Mouse (Mus musculus) splenic B cell, adult 2 months (primary cell): ENCODE measurements around the gene G430095P16Rik.

Experiments used
- DNase-seq: peaks from one replicate; pipeline ENCODE4 v3.0.0-alpha.2; 2011; ENCODE audit warnings: low read depth, low spot score
- H3K27me3 ChIP-seq: 2 replicates; pipeline ENCODE4 v1.6.1; 2012; ENCODE audit warnings: mild to moderate bottlenecking, low read length, moderate library complexity, mixed read lengths; ENCODE audit not compliant: control insufficient read depth, poor library complexity, insufficient read depth, severe bottlenecking
- H3K36me3 ChIP-seq: 2 replicates; pipeline ENCODE4 v1.6.1; 2012; ENCODE audit warnings: mild to moderate bottlenecking, low read length, moderate library complexity, mixed read lengths; ENCODE audit not compliant: control insufficient read depth, poor library complexity, insufficient read depth, severe bottlenecking

Gene G430095P16Rik

DNA sequence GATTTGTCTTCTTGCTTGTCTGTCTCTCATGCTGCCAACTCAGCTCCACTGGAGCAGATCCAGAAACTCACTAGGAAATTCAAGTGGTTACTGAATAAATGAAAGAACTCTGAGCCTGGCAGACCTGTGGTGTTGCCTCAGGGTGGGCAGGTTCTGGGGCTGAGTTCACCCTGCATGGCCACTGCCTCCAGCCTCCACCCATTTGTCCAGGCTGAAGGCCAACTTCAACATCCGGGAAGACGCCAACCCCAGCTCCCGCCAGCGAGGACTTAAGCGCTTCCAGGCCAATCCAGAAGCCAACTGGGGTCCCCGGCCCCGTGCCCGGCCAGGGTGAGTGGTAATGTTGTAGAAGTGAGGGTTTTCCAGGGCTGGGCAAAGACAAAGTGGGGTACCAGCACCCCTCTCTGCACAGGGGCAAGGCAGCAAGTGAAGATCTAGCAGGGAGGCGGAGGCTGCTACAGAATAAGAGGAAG, 23.8 kb upstream of the G430095P16Rik start:
- H3K27me3 ChIP-seq = no peaks in the 10 kb centered on the region
- peak; percentile 23 for DNase-seq
- no peaks in the 10 kb centered on the region; the same call in 1 of the 2 replicates for H3K36me3 ChIP-seq

DNA sequence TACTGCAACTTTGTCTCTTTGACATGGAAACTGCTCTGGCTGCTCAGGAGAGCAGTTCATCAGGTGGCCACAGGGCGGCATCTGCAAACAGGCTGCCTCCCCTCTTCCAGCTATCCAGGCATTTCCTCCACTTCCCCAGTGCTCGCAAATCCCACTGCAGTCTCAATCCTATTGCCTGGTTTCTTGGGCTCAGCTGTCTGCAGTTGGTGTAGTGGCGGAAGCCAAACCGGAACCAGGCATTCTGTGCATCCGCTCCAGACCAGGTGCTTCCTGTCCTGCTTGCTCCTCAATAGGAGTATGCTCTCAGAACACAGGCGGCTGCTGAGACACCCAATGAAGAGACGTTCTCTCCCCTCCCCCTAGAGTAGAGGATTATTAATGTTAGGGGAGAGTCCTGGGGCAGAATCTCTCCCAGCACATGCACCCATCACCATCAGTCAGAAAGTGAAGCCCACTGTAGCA, 22.9 kb upstream of the G430095P16Rik start:
- Histone ChIP-seq H3K36me3 (no peaks in the 10 kb centered on the region; the same call in 1 of the 2 replicates), H3K27me3 (no peaks in the 10 kb centered on the region)
- DNase-seq = peak; percentile 82

DNA sequence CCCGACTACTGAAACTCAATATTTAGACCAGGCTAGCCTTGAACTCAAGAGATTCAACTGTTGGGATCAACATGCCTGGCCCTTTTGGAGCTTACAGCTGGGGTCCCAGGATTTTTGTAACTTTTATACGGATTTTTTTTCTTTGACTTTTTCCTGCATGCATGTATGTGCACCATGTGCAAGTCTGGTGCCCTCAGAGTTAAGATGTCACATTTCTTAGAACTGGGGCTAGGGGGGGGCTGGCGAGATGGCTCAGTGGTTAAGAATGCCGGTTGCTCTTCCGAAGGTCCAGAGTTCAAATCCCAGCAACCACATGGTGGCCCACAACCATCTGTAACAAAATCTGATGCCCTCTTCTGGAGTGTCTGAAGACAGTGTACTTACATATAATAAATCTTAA, 22.3 kb upstream of the G430095P16Rik start:
- H3K36me3 ChIP-seq = no peaks in the 10 kb centered on the region; the same call in 1 of the 2 replicates
- H3K27me3 ChIP-seq = no peaks in the 10 kb centered on the region
- peak; percentile 54 for DNase-seq

DNA sequence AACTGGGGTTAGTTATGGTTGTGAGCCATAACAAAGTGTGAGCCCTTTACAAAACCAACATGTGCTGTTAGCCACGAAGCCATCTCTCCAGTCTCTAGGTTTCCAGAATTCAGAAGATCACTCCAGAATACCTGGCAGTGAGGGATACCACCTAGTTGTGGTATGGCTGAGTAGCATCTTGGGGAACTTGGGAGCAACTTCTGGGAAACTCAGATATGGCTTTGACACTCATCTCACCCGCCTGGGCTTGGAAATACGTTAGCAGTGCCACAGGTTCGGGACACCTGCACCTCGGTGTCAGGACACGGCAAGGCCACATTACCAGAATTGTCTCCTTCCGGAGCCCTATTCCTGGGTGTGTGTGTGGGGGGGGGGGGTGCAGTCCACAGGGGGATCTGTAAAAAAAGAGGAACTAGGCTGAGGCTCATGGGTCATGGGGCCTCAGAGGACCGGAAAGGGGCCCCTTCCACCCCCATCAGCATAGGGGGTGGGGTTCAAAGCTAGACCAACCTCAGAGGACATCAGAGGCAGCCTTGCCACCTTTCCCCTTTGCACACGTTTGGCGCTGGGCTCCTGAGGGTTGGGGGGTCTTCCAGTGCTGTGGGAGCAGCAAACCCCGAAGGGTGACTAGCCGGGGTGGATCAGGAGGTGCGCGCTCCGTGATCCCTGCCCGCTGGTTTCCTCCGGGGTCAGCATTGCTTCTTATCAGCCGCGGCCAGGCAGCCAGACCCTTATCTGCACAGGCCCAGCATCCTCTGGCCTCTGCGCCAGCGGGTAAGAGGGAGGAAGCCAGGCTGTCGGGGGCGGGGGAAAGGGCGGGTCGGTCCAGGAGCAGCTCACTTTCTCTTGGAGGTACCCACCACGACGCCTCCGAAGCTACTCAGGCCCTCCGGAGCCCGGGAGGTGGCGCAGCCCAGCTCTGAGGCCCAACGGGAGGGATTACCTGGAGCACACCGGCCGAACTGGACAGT, 21.6 kb upstream of the G430095P16Rik start, which contains the start of gene Lyl1:
Gene Lyl1, plus strand, starts transcription at position 517 of the 971 bp plus-strand sequence.
- no peaks in the 10 kb centered on the region; the same call in 1 of the 2 replicates for H3K36me3 ChIP-seq
- peak; percentile 92 for DNase-seq
- no peaks in the 10 kb centered on the region for H3K27me3 ChIP-seq

DNA sequence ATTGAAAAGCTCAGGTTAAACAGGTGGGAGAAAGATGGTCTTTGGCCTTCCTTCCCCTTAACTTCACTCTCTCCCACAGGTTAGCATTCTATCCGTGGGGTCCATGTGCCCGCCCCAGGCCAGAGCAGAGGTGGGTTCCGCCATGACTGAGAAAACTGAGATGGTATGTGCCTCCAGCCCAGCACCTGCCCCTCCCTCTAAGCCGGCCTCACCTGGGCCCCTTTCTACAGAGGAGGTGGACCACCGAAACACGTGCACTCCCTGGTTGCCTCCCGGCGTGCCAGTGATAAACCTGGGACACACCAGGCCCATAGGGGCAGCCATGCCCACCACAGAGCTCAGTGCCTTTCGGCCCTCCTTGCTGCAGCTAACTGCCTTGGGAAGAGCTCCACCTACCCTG, 20.2 kb upstream of the G430095P16Rik start:
- Histone ChIP-seq H3K36me3 (no peaks in the 10 kb centered on the region; the same call in 1 of the 2 replicates), H3K27me3 (no peaks in the 10 kb centered on the region)
- peak; percentile 15 for DNase-seq

DNA sequence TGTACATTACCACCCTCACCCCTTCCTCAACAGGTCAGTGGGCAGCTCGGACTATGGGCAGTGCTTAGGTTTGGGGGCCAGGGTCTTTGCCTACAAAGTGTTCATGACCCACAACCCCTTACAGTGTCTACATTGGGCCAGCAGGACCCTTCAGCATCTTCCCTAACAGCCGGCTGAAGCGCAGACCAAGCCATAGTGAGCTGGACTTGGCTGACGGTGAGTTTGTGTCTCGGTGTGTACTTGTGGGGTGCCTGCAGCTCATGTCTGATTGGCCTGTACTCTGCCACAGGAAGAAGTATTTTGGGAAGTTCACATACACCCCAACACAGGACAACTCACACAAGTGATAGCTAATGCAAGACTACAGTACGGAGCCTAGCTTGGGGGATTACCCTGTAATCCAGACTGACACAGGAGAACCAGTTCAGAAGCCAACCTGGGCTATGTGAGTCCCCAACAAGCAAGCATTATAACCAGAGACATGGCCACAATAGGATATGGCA, 19.8 kb upstream of the G430095P16Rik start:
- H3K36me3 ChIP-seq = no peaks in the 10 kb centered on the region
- H3K27me3 ChIP-seq = no peaks in the 10 kb centered on the region

DNA sequence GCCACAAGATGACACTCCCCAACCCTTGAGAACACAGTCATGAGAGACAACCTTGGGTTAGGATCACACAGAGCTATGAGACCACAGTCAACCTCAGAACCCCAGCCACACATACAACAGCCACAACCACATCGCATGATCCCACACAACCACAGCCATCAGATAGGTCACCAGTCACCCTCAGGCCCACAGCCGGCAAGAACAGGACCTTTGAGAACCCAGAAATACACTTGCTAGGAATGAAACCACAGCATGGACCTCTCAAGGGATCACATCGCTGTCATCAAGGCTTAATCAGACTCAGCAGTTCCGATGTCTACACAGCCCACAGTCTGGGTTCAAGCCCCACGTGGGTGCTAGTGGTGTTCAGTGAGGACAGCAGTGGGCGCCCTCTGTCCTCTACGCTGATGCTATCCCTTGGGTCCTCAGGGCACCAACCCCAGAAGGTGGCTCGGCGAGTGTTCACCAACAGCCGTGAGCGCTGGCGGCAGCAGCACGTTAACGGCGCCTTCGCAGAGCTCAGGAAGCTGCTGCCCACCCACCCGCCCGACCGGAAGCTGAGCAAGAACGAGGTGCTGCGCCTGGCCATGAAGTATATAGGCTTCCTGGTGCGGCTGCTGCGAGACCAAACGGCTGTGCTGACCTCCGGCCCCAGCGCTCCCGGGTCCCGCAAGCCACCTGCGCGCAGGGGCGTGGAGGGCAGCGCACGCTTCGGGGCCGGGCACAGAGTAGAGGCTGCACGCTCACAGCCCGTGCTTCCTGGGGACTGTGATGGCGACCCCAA, 19.1 kb upstream of the G430095P16Rik start:
- H3K36me3 ChIP-seq = no peaks in the 10 kb centered on the region
- peak; percentile 62 for DNase-seq
- H3K27me3 ChIP-seq = no peaks in the 10 kb centered on the region

More for the DNA sequence above, 19.8 kb upstream of the G430095P16Rik start:
- DNase-seq = no peak

DNA sequence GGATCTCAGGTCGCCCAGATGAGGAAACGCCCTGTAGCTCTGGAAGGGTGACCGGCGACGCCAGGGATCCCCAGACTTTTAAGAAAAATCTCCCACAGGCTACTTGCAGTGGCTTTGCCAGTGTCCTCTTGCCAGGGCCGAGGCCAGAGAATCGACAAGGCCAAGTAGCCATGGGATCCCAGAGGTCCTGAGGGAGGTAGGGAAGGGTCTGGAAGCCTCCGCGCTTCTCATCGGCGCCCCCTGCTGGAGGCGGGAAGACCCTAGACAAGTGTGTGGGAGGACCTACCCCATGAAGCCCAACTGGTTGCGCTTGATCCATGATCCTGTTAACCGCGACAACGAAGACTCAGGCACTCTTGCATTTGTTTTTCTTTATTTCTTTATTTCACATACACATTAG, 18.5 kb upstream of the G430095P16Rik start:
- DNase-seq = peak; percentile 83
- no peaks in the 10 kb centered on the region for H3K36me3 ChIP-seq
- H3K27me3 ChIP-seq = no peaks in the 10 kb centered on the region

DNA sequence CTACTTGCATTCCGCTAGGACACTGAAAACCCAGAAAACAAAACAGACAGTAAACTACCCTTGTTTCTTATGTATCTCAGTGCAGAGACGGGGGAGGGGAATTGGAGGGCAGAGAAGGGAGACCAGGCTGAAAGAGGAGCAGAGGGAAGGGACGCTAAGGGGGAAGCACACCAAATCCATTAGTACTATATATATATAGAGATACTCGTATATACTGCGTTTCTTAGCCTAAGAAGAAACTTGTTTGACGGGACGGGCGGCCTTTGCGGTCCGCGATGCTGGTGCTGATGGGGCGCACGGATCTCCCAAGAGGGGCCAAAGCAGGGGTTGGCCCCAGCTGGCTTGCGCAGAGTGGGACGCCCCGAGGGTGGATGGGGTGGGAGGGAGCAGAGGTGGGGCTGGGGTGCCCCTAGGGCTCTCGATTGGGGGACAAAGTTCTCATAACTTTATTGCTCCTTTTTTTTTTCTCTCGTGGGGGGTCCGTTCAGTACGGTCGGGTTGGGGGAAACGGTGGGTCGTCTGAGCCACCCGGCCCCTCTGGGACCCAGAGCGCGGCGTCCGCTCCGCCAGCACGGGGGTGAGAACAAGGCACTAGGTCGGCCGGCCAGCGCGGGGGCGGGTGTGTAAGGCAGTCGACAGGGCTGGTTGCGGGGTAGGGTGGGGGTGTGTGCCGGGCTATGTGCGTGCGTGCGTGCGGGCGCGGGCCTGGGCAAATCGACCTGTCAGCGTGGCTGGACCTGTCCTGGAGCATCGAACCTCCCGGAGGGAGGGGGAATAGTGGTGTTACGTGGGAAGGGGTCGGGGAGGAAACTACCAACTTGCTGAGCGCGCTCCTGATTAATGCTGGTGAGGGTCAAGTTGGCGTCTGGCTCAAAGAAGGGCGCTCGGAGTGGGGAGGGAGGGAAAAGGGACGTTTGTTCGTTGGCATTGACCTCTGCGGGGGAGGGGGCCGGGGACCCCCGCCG, 17.7 kb upstream of the G430095P16Rik start:
- H3K36me3 ChIP-seq = no peaks in the 10 kb centered on the region
- no peaks in the 10 kb centered on the region for H3K27me3 ChIP-seq
- peak; percentile 55 for DNase-seq

DNA sequence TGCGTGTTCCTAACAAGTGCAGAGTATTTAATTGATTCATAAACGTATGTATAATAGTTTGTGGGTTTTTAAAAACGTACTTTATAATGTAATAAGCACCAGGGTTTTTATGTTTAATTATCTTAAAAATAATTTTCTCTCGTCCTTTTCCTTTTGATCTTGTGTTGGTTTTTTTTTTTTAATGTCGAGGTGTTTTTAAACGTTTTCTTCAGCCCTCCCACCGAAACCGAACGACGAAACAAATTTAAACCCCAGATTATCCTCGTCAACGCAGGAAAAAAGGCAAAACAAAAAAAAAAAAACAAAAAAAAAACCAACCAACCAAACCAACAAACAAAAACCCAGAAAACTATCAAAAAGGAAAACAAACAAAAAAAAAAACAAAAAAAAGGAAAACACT, 16.8 kb upstream of the G430095P16Rik start:
- H3K36me3 ChIP-seq = no peaks in the 10 kb centered on the region
- H3K27me3 ChIP-seq = no peaks in the 10 kb centered on the region
- no peak for DNase-seq

DNA sequence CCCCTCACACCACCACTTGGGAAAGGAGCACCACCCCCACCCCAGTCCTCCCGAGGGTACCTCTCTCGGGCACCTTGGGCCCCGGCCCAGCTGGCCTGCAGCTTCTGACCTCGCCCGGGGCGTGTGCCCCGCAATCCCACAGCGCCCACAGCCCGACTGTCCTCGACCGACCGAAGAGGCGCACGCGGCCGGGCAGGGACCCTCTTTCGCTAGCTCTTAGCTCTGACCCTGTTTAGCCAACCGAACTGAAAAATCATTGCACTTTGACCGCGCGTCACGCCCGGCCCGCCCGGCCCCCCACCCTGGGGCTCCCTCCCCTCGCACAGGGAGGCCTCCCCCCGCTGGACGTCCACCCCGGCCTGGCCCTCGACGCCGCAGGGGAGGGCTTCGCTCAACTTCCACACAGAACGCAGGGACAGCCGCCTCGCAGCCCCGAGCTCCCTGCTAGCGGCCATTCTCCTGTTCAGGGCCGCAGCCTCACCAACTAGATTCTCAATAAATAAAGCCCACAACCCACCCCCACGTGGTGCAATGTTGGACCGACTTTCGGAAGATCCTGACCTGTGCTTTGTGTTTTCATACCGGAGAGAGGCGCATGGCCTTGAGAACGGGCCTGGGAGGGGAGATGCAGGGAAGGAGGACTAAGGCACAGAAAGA, 16.1 kb upstream of the G430095P16Rik start:
- Histone ChIP-seq H3K27me3 (no peaks in the 10 kb centered on the region), H3K36me3 (no peaks in the 10 kb centered on the region)
- DNase-seq = peak; percentile 33

DNA sequence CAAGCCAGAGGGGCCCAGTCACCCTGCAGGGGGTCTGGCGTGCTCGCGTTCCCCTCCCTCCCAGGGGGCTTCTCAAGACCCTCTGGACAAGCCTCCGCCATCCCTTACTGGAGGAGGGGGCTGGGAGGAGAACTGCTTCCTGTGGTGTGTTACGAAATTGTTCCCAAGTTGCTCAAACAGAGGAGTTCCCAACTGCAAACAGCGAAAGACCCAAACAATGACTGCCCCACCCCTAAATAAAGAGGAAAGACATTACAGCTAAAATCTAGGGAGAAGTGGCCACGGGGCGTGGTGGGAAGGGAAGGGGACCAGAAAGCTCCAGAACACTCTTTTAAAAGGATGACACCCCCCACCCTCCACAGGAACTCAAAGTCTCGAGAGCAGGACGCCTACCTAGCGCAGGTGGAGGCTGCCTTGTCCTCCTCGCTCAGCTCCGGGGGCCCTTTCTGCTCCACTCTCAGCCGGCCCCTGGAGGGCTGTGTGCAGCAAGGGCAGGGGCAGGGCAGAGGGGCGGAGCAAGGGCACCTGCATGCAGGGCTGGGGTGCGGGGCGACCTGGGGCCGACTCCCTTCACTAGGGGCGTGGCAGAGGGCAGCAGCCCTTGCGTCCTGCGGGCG, 15.4 kb upstream of the G430095P16Rik start:
- DNase-seq = peak; percentile 76
- Histone ChIP-seq H3K36me3 (no peaks in the 10 kb centered on the region), H3K27me3 (no peaks in the 10 kb centered on the region)

DNA sequence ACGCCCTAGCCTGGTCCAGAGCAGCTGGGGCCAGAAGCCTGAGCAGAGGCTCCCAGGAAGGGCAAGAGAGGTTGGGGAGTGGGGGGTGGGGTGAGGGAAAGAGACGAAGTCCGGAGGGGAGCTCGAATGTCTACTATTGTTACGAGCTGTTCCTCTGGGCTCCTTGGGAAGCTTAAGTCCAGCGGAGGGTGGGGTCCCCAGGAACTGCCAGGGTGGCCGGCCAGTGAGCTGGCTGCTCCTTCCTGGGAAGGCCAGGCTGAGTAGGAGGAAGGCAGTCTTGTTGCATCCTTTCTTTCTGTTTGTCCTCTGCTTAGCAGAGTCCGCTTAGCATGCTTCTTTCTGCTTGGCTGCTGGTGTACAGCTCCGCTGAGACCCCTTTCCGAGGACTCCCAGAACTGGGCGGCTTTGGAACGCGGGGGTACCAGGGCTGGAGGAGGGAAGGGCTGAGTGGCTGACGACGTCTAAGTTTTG, 14.7 kb upstream of the G430095P16Rik start:
- DNase-seq = no peak
- Histone ChIP-seq H3K27me3 (no peaks in the 10 kb centered on the region), H3K36me3 (no peaks in the 10 kb centered on the region)
